ENCODE assay signal across 9 mouse cellular contexts in the genomic region with DNA sequence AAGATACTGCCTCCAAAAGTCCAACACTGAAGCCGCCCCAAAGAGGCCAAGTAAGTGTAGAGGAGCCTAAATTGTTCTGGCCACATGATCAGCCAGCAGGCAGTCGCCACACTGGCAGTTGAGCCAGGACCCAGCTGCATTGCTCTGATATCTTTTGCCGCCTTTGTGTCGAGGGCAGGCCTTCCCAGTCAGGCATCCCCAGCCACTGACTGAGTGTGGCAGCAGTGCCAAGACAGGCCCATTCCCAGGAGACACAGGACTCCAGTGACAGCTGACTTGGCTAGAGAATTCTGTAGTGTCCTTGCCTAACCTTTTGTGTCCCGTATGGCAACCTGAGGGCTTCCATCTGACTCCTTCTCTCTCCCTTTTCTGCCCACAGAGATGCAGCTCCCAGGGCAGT.
A peak's percentile ranks its signal among the peaks of the same experiment; 100 is the strongest.
DNase-seq lines count a peak whose midpoint lies in the region; ATAC-seq and TF ChIP-seq lines count a peak whose summit lies in the region.
"Had no signal": no experiment of that assay in that cellular context is flagged by ENCODE, and none has a peak within 500 bp of the region (broad histone marks: within the 10 kb centered on the region; RNA-seq: fewer than 3 reads in every experiment).

No protein-coding gene starts in this region.

- WGBS in intestine, postnatal 0 days, result 71% methylated on average over 5 of the region's 5 CpGs
- WGBS in forebrain, embryonic 15.5 days, result 71% methylated on average over 5 of the region's 5 CpGs

- no peaks in the 10 kb centered on the region for H3K4me1 ChIP-seq in intestine, postnatal 0 days (replicated peaks; ENCODE audit: control insufficient read depth, insufficient read depth, low read length)
- H3K4me1 ChIP-seq in forebrain, embryonic 15.5 days, result no peaks in the 10 kb centered on the region
- H3K4me1 ChIP-seq: limb, embryonic 13.5 days had no signal

- no peaks in the 10 kb centered on the region for H3K9me3 ChIP-seq in intestine, postnatal 0 days (ENCODE audit: control insufficient read depth)
- no peaks in the 10 kb centered on the region for H3K9me3 ChIP-seq in forebrain, embryonic 15.5 days
- H3K9me3 ChIP-seq: limb, embryonic 13.5 days had no signal

- no peak for TF ChIP-seq CTCF in left cerebral cortex, adult 2 months (IDR thresholded peaks at IDR 0.05)
- no peak for TF ChIP-seq CTCF in intestine, postnatal 0 days (IDR thresholded peaks at IDR 0.05; ENCODE audit: low read depth)

- H3K9ac ChIP-seq in intestine, postnatal 0 days (ENCODE audit: low read depth, low read length), result no peak overlapping the region
- H3K9ac ChIP-seq in forebrain, embryonic 15.5 days (replicated peaks), result no peak overlapping the region
- H3K9ac ChIP-seq: limb, embryonic 13.5 days had no signal

- H3K27ac ChIP-seq in left cerebral cortex, adult 2 months, result no peak overlapping the region
- no peak overlapping the region for H3K27ac ChIP-seq in intestine, postnatal 0 days (ENCODE audit: low read depth, low read length)
- H3K27ac ChIP-seq in forebrain, embryonic 15.5 days (replicated peaks), result no peak overlapping the region
- H3K27ac ChIP-seq: limb, embryonic 13.5 days had no signal

- no peak overlapping the region for H3K4me2 ChIP-seq in intestine, postnatal 0 days (replicated peaks; ENCODE audit: low read depth)
- no peak overlapping the region for H3K4me2 ChIP-seq in forebrain, embryonic 15.5 days (replicated peaks)
- H3K4me2 ChIP-seq: limb, embryonic 13.5 days had no signal

- DNase-seq in left cerebral cortex, postnatal 14 days (ENCODE audit: low spot score in 2 of 2), result peak; percentile 13 to 23
- no peak for DNase-seq in left cerebral cortex, adult 2 months (ENCODE audit: extremely low spot score in 1 of 2, low spot score in 2 of 2)
- DNase-seq in cerebellum, adult 11 months, result peak; percentile 21
- DNase-seq in cerebellum, postnatal 25 days, result peak; percentile 49 to 65
- DNase-seq in heart, postnatal 14 days, result peak; percentile 61 to 76
- DNase-seq in ovary, postnatal 36 days (ENCODE audit: low spot score), result no peak

- H3K27me3 ChIP-seq in intestine, postnatal 0 days (replicated peaks; ENCODE audit: control insufficient read depth, insufficient read depth, low read length), result no peaks in the 10 kb centered on the region
- H3K27me3 ChIP-seq in forebrain, embryonic 15.5 days, result no peaks in the 10 kb centered on the region
- H3K27me3 ChIP-seq: limb, embryonic 13.5 days had no signal

- ATAC-seq in intestine, postnatal 0 days, result no peak
- ATAC-seq in forebrain, embryonic 15.5 days (replicated peaks), result no peak

- intact Hi-C loops in left cerebral cortex, postnatal 14 days (cut with DNase I), result no loop called here
- intact Hi-C loops in left cerebral cortex, adult 2 months (cut with DNase I), result no loop called here
- intact Hi-C loops in heart, postnatal 14 days (cut with DNase I), result loop anchor here (2.0 kb wide), 1 partner anchor 46 kb away; no protein-coding TSS in a partner anchor

- no peaks in the 10 kb centered on the region for H3K36me3 ChIP-seq in intestine, postnatal 0 days (ENCODE audit: control insufficient read depth, insufficient read depth)
- H3K36me3 ChIP-seq in forebrain, embryonic 15.5 days, result no peaks in the 10 kb centered on the region
- H3K36me3 ChIP-seq: limb, embryonic 13.5 days had no signal

- no peak overlapping the region for H3K4me3 ChIP-seq in left cerebral cortex, adult 2 months
- no peak overlapping the region for H3K4me3 ChIP-seq in intestine, postnatal 0 days (ENCODE audit: low read depth, low read length)
- no peak overlapping the region for H3K4me3 ChIP-seq in forebrain, embryonic 15.5 days
- H3K4me3 ChIP-seq: limb, embryonic 13.5 days had no signal

Comparison
In these comparisons a context has a peak if more than half of its experiments do, and no peak if none do; other contexts are left out.
1. DNase-seq: peak in left cerebral cortex, postnatal 14 days (2 of 2), cerebellum, adult 11 months (single experiment), cerebellum, postnatal 25 days (2 of 2) and heart, postnatal 14 days (2 of 2); none in left cerebral cortex, adult 2 months (0 of 2) and ovary, postnatal 36 days (single experiment).